Mouse (Mus musculus): ENCODE data around the gene Wdr62. TPM values are rescaled to one million over a fixed set of nuclear protein-coding genes. Genes with fewer than 3 reads are reported as not detected.

Gene Wdr62
- polyA plus RNA-seq, 1 experiment from 2014 or later = 10.5 TPM

- Histone ChIP-seq H3K27ac (ENCODE audit: low read depth) (peak overlapping the region; percentile 59; the same call in 1 of the 2 replicates), H3K4me1 (replicated peaks; ENCODE audit: control insufficient read depth, insufficient read depth, low read length) (peaks cover 24% of the 10 kb centered on the region), H3K4me3 (ENCODE audit: low read depth, low read length) (peak overlapping the region; percentile 79), H3K9me3 (ENCODE audit: control insufficient read depth, low read length) (no peaks in the 10 kb centered on the region), H3K27me3 (replicated peaks; ENCODE audit: control insufficient read depth, insufficient read depth, low read length) (no peaks in the 10 kb centered on the region), H3K36me3 (ENCODE audit: control insufficient read depth, insufficient read depth, low read length) (peaks cover 27% of the 10 kb centered on the region), H3K4me2 (ENCODE audit: low read length) (peak overlapping the region; percentile 90), H3K9ac (ENCODE audit: low read length) (peak overlapping the region; percentile 61)
- 55% methylated on average over 15 of the region's 15 CpGs for WGBS
- DNase-seq (ENCODE audit: low spot score) = no peak
- ATAC-seq (replicated peaks; ENCODE audit: low FRiP score, low TSS enrichment, low read depth) = no peak
Observed at GRCm38 (mm10) chr7:30309395-30310129, 29.3 kb upstream of the Wdr62 start.

DNA sequence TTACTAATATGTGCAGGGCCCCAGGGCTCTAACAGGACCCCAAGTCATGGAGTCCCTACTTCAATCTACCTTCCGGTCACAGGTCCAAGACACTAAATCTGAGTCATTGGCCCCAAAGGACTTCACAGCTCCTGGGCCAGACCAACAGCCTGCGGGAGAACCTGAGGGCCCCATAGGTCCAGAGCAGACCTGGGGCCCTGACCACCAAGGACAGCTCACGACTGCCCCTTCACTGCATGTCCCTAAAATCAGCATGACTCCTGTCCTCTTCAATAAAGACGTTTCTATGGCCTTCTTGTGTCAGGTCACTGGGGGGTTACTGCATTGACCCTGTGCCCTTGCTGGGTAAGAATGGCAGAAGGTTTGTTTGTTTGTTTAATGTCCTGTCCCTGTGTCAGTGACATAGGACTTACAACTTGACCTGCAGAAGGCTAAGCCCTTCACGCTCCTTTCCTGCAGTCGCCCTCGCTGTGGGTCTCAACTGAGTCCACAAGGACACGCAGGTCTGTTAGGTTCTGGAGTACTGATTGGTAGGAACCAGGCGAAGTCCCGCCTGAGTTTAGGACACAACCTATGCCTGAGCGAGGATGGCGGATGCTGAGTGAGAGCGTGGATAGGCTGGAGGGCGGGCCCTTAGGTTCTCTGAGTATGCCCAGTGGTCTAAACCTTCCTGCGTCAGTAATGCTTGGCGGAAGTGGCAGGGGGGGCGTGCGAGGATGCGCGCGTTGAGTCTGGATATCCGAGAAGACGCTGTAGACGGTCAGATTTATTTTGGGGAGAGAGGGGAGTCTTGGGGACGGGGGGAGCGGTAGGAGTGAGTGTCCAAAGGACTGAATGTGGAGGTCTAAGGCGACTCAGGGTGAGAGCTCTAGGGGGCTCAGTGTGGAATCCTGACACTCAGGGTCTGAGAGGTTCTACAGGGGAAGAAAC, 28.1 kb upstream of the Wdr62 start, which contains the start of gene Alkbh6:
Alkbh6 (plus strand) TSS at position 642 of the 930 bp plus-strand sequence.
- H3K9me3 ChIP-seq (ENCODE audit: control insufficient read depth, low read length) = no peaks in the 10 kb centered on the region
- peaks cover 33% of the 10 kb centered on the region for H3K36me3 ChIP-seq (ENCODE audit: control insufficient read depth, insufficient read depth, low read length)
- peak within 1 kb of the TSS; percentile 79 for H3K4me3 ChIP-seq (ENCODE audit: low read depth, low read length)
- ATAC-seq (replicated peaks; ENCODE audit: low FRiP score, low TSS enrichment, low read depth) (peak; percentile 99), DNase-seq (ENCODE audit: low spot score) (peak; percentile 92)
- H3K27ac ChIP-seq (ENCODE audit: low read depth) = peak within 1 kb of the TSS; percentile 59
- peak within 1 kb of the TSS; percentile 90 for H3K4me2 ChIP-seq (ENCODE audit: low read length)
- WGBS = 4% methylated on average over 27 of the region's 27 CpGs
- peaks cover 17% of the 10 kb centered on the region; the same call in 1 of the 2 replicates for H3K4me1 ChIP-seq (replicated peaks; ENCODE audit: control insufficient read depth, insufficient read depth, low read length)
- no peaks in the 10 kb centered on the region for H3K27me3 ChIP-seq (replicated peaks; ENCODE audit: control insufficient read depth, insufficient read depth, low read length)
- peak within 1 kb of the TSS; percentile 61 for H3K9ac ChIP-seq (ENCODE audit: low read length)

- Histone ChIP-seq H3K27ac (ENCODE audit: low read depth) (no peak overlapping the region), H3K4me3 (ENCODE audit: low read depth, low read length) (no peak overlapping the region), H3K9me3 (ENCODE audit: control insufficient read depth, low read length) (no peaks in the 10 kb centered on the region), H3K27me3 (replicated peaks; ENCODE audit: control insufficient read depth, insufficient read depth, low read length) (no peaks in the 10 kb centered on the region), H3K36me3 (ENCODE audit: control insufficient read depth, insufficient read depth, low read length) (peaks cover 47% of the 10 kb centered on the region), H3K4me1 (replicated peaks; ENCODE audit: control insufficient read depth, insufficient read depth, low read length) (peaks cover 17% of the 10 kb centered on the region; the same call in 1 of the 2 replicates), H3K4me2 (ENCODE audit: low read length) (no peak overlapping the region), H3K9ac (ENCODE audit: low read length) (no peak overlapping the region)
- ATAC-seq (replicated peaks; ENCODE audit: low FRiP score, low TSS enrichment, low read depth) (no peak), DNase-seq (ENCODE audit: low spot score) (no peak)
- 91% methylated on average over 16 of the region's 16 CpGs for WGBS
Observed at GRCm38 (mm10) chr7:30306083-30306779, 26.0 kb upstream of the Wdr62 start.

GRCm38 (mm10) chr7:30300914-30301313, 20.7 kb upstream of the Wdr62 start:
- ATAC-seq (replicated peaks; ENCODE audit: low FRiP score, low TSS enrichment, low read depth) = no peak
- H3K9me3 ChIP-seq (ENCODE audit: control insufficient read depth, low read length) = no peaks in the 10 kb centered on the region
- H3K27me3 ChIP-seq (replicated peaks; ENCODE audit: control insufficient read depth, insufficient read depth, low read length) = no peaks in the 10 kb centered on the region
- peaks cover 74% of the 10 kb centered on the region for H3K36me3 ChIP-seq (ENCODE audit: control insufficient read depth, insufficient read depth, low read length)
- H3K9ac ChIP-seq (ENCODE audit: low read length) = no peak overlapping the region
- H3K4me2 ChIP-seq (ENCODE audit: low read length) = no peak overlapping the region
- no peak overlapping the region for H3K27ac ChIP-seq (ENCODE audit: low read depth)
- no peak overlapping the region for H3K4me3 ChIP-seq (ENCODE audit: low read depth, low read length)
- H3K4me1 ChIP-seq (replicated peaks; ENCODE audit: control insufficient read depth, insufficient read depth, low read length) = no peaks in the 10 kb centered on the region
- 50% methylated on average over 3 of the region's 3 CpGs for WGBS
- no peak for DNase-seq (ENCODE audit: low spot score)

- Histone ChIP-seq H3K4me2 (ENCODE audit: low read length) (no peak overlapping the region), H3K9me3 (ENCODE audit: control insufficient read depth, low read length) (no peaks in the 10 kb centered on the region), H3K9ac (ENCODE audit: low read length) (no peak overlapping the region), H3K4me3 (ENCODE audit: low read depth, low read length) (no peak overlapping the region), H3K27me3 (replicated peaks; ENCODE audit: control insufficient read depth, insufficient read depth, low read length) (no peaks in the 10 kb centered on the region), H3K36me3 (ENCODE audit: control insufficient read depth, insufficient read depth, low read length) (peaks cover 69% of the 10 kb centered on the region), H3K4me1 (replicated peaks; ENCODE audit: control insufficient read depth, insufficient read depth, low read length) (no peaks in the 10 kb centered on the region), H3K27ac (ENCODE audit: low read depth) (no peak overlapping the region)
- ATAC-seq (replicated peaks; ENCODE audit: low FRiP score, low TSS enrichment, low read depth) (no peak), DNase-seq (ENCODE audit: low spot score) (no peak)
- 78% methylated on average over 16 of the region's 16 CpGs for WGBS
Observed at GRCm38 (mm10) chr7:30297266-30297665, 17.0 kb upstream of the Wdr62 start.

DNA sequence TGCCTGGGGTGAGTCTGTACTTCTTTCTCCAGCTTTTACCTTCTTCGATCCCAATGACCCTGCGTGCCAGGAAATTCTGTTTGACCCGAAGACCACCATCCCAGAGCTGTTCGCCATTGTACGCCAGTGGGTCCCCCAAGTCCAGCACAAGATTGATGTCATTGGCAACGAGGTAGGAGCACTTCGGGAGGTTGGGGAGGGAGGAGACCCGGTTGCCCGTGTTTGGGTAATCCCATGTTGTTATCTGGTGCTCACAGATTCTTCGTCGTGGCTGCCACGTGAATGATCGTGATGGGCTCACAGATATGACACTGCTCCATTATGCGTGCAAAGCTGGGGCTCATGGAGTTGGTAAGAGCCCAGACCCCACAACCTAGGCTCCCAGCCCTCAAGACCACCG, 16.6 kb upstream of the Wdr62 start:
- Histone ChIP-seq H3K27me3 (replicated peaks; ENCODE audit: control insufficient read depth, insufficient read depth, low read length) (no peaks in the 10 kb centered on the region), H3K36me3 (ENCODE audit: control insufficient read depth, insufficient read depth, low read length) (peaks cover 64% of the 10 kb centered on the region), H3K4me3 (ENCODE audit: low read depth, low read length) (no peak overlapping the region)

DNA sequence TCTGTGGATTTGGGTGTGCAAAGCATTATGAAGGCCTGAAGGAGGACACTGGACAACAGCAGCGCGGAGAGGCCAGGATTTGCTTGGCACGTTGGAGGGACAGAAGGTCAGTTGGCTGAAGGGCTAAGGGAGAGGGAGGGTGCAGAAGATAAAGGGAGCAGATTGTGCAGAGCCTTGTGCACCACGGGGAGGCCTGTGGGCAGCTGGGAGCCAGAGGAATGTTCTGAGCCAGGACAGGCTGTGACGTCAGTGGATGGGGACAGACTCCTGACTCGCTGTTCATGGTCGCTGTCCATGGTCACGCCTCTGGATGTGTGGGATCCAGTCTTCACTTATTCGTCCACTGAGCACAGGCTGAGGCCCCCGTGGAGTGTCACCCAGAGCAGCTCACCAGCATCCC, 14.9 kb upstream of the Wdr62 start:
- Histone ChIP-seq H3K9ac (ENCODE audit: low read length) (no peak overlapping the region), H3K4me3 (ENCODE audit: low read depth, low read length) (no peak overlapping the region), H3K27ac (ENCODE audit: low read depth) (no peak overlapping the region), H3K36me3 (ENCODE audit: control insufficient read depth, insufficient read depth, low read length) (peaks cover 53% of the 10 kb centered on the region), H3K4me1 (replicated peaks; ENCODE audit: control insufficient read depth, insufficient read depth, low read length) (peaks cover 6% of the 10 kb centered on the region), H3K27me3 (replicated peaks; ENCODE audit: control insufficient read depth, insufficient read depth, low read length) (no peaks in the 10 kb centered on the region), H3K4me2 (ENCODE audit: low read length) (no peak overlapping the region), H3K9me3 (ENCODE audit: control insufficient read depth, low read length) (no peaks in the 10 kb centered on the region)
- WGBS = 57% methylated on average over 10 of the region's 10 CpGs
- ATAC-seq (replicated peaks; ENCODE audit: low FRiP score, low TSS enrichment, low read depth) (no peak), DNase-seq (ENCODE audit: low spot score) (no peak)

More for the DNA sequence above, 16.6 kb upstream of the Wdr62 start:
- Histone ChIP-seq H3K9me3 (ENCODE audit: control insufficient read depth, low read length) (no peaks in the 10 kb centered on the region), H3K4me2 (ENCODE audit: low read length) (no peak overlapping the region), H3K4me1 (replicated peaks; ENCODE audit: control insufficient read depth, insufficient read depth, low read length) (no peaks in the 10 kb centered on the region), H3K9ac (ENCODE audit: low read length) (no peak overlapping the region), H3K27ac (ENCODE audit: low read depth) (no peak overlapping the region)
- no peak for DNase-seq (ENCODE audit: low spot score)
- 91% methylated on average over 15 of the region's 15 CpGs for WGBS
- no peak for ATAC-seq (replicated peaks; ENCODE audit: low FRiP score, low TSS enrichment, low read depth)

GRCm38 (mm10) chr7:30294296-30294695, 14.1 kb upstream of the Wdr62 start:
- Histone ChIP-seq H3K9ac (ENCODE audit: low read length) (no peak overlapping the region), H3K27me3 (replicated peaks; ENCODE audit: control insufficient read depth, insufficient read depth, low read length) (no peaks in the 10 kb centered on the region), H3K9me3 (ENCODE audit: control insufficient read depth, low read length) (no peaks in the 10 kb centered on the region), H3K27ac (ENCODE audit: low read depth) (no peak overlapping the region), H3K4me1 (replicated peaks; ENCODE audit: control insufficient read depth, insufficient read depth, low read length) (peaks cover 6% of the 10 kb centered on the region), H3K4me3 (ENCODE audit: low read depth, low read length) (no peak overlapping the region), H3K4me2 (ENCODE audit: low read length) (no peak overlapping the region), H3K36me3 (ENCODE audit: control insufficient read depth, insufficient read depth, low read length) (peaks cover 46% of the 10 kb centered on the region)
- 87% methylated on average over 5 of the region's 5 CpGs for WGBS
- DNase-seq (ENCODE audit: low spot score) = no peak
- no peak for ATAC-seq (replicated peaks; ENCODE audit: low FRiP score, low TSS enrichment, low read depth)

All from intestine, embryonic 14.5 days (tissue).